Mouse (Mus musculus) lung, postnatal 0 days (tissue): ENCODE results near the gene Baz2b. TPM values are rescaled to one million over a fixed set of nuclear protein-coding genes. Genes with fewer than 3 reads are reported as not detected.
A peak's percentile ranks its signal among the peaks of the same experiment; 100 is the strongest.

Source experiments
- ATAC-seq: fragments of 200-750 bp; cut with Nextera tagmentation; 2 replicates; pipeline ENCODE4 v1.8.0; 2017; ENCODE audit warnings: moderate library complexity
- DNase-seq: peaks from one replicate; pipeline ENCODE4 v3.0.0-alpha.2; 2016; ENCODE audit warnings: low spot score
- H3K27ac ChIP-seq: fragments of 300-500 bp; sonication (generic); 2 replicates; pipeline ENCODE4 v1.5.1; 2014; ENCODE audit warnings: antibody characterized with exemption, mild to moderate bottlenecking, low read length, mixed read lengths
- H3K27me3 ChIP-seq: fragments of 300-500 bp; sonication (generic); replicated peaks from 2 replicates; pipeline ENCODE4 v1.6.1; 2014; ENCODE audit warnings: low read length, mixed read lengths; ENCODE audit not compliant: insufficient read depth
- H3K36me3 ChIP-seq: fragments of 300-500 bp; sonication (generic); 2 replicates; pipeline ENCODE4 v1.6.1; 2014; ENCODE audit warnings: low read length, mixed read lengths; ENCODE audit not compliant: insufficient read depth
- H3K4me1 ChIP-seq: fragments of 300-500 bp; sonication (generic); 2 replicates; pipeline ENCODE4 v1.6.1; 2014; ENCODE audit warnings: antibody characterized with exemption, low read depth, low read length, mixed read lengths; ENCODE audit not compliant: insufficient read depth
- H3K4me2 ChIP-seq: fragments of 300-500 bp; sonication (generic); replicated peaks from 2 replicates; pipeline ENCODE4 v1.6.1; 2014; ENCODE audit warnings: low read depth, mild to moderate bottlenecking, low read length, moderate library complexity, mixed read lengths
- H3K4me3 ChIP-seq: fragments of 300-500 bp; sonication (generic); 2 replicates; pipeline ENCODE4 v1.5.1; 2014; ENCODE audit warnings: low read depth, low read length
- H3K9ac ChIP-seq: fragments of 300-500 bp; sonication (generic); replicated peaks from 2 replicates; pipeline ENCODE4 v1.6.1; 2014; ENCODE audit warnings: low read depth, mild to moderate bottlenecking
- H3K9me3 ChIP-seq: fragments of 300-500 bp; sonication (generic); 2 replicates; pipeline ENCODE4 v1.6.1; 2016; ENCODE audit warnings: low read length, mixed read lengths
- CTCF ChIP-seq: IDR thresholded peaks from 2 replicates; pipeline ENCODE4 v1.5.1; 2016; ENCODE audit warnings: antibody characterized with exemption, mild to moderate bottlenecking
- EP300 ChIP-seq: IDR thresholded peaks from 2 replicates; pipeline ENCODE4 v1.6.1; 2016; ENCODE audit warnings: antibody characterized with exemption, mild to moderate bottlenecking, control low read depth
- WGBS: fragments of 180-500 bp; shearing (Covaris S2); extraction: QIAGEN DNeasy Blood & Tissue Kit; methylation state at CpG from one replicate; pipeline ENCODE4 v1.1.7; 2014; 5-methylcytosine and 5-hydroxymethylcytosine counted together
- polyA plus RNA-seq: library from polyadenylated mRNA; unstranded; fragments of >200 nt; fragmentation: Nextera tagmentation; extraction: Ambion mirVana; gene quantifications from 2 replicates; pipeline ENCODE4 v1.2.1, GENCODE M21; 2015

Baz2b gene
- polyA plus RNA-seq, 1 experiment from 2014 or later: 63.0 TPM

DNA sequence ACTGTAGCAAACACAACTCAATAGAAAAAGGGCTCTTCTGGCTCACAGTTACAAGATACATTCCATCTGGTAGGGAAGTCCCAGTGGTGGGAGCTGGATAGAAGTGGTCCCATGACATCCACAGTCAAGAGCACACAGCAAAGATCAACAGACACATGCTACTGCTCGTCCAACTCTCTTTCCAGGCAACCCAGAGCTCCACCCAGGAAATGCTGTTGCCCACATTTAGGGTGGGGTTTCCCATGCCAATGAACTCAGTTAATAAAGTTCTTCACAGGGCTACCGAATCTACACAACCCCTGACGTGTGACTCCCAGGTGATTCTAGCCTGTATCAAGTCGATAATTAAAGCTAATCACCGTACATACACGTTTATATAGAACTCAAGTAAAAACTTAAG lies 5.5 kb downstream of the Baz2b start:
- TF ChIP-seq EP300: no peak
- no peak for TF ChIP-seq CTCF
- WGBS: 73% methylated on average over 6 of the region's 6 CpGs
- no peak overlapping the region for H3K4me3 ChIP-seq

DNA sequence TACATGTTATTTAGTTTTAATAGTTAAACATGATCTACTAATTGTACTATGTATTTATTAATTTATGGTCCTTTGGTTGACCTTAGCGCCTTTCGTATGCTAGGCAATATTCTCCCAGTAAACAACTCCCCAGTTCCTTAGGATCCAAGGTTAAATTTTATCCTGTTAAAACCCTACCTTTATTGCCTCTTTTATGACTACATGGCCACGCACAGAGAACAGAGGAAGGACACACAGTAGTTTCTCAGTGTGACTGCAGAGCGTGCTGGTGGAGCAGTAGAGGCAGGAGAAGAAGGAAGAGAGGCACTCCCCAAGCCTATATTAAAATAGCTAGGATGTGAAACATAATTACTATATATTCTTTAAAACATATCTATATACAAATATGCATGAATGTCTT lies 5.9 kb downstream of the Baz2b start:
- WGBS: 95% methylated on average over 4 of the region's 4 CpGs
- ATAC-seq (no peak), DNase-seq (no peak)
- Histone ChIP-seq H3K4me1 (peaks cover 5% of the 10 kb centered on the region; the same call in 1 of the 2 replicates), H3K4me3 (no peak overlapping the region), H3K27ac (no peak overlapping the region), H3K36me3 (peaks cover 9% of the 10 kb centered on the region; the same call in 1 of the 2 replicates), H3K9ac (no peak overlapping the region), H3K9me3 (no peaks in the 10 kb centered on the region), H3K4me2 (no peak overlapping the region), H3K27me3 (no peaks in the 10 kb centered on the region)
- no peak for TF ChIP-seq EP300
- TF ChIP-seq CTCF: no peak

More for the DNA sequence above, 5.5 kb downstream of the Baz2b start:
- Histone ChIP-seq H3K9me3 (no peaks in the 10 kb centered on the region), H3K36me3 (peaks cover 9% of the 10 kb centered on the region; the same call in 1 of the 2 replicates), H3K27me3 (no peaks in the 10 kb centered on the region), H3K9ac (no peak overlapping the region), H3K4me1 (peaks cover 5% of the 10 kb centered on the region; the same call in 1 of the 2 replicates), H3K27ac (no peak overlapping the region), H3K4me2 (no peak overlapping the region)
- ATAC-seq: no peak; the same call in 1 of the 2 replicates
- DNase-seq: no peak

DNA sequence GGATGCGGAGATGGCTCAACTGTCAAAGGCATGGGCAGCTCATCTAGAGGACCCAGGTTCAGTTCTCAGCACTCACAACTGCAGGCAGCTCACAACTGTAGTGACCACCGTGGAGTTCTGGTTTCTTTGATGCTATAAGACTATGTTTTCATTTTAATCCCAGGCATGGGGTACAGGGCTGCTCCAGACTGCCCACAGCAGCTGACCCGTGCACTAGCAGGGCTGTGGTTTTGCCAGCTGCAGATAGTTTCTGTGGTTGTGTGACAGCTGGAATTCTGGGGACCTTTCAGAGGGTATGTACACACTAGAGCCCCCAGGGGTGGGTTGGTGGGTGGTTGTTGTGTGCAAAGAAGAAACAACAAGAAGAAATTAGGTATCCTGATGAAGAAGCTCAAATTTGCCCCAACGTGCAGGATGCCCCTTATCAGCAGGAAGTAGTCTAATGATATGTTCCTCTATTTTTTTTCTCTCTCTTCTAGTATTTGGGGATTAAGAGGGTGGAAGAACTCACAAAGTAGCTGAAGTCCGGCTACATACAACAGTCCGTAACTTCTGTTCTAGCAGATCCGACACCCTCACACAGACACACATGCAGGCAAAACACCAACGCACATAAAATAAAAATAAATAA lies 6.6 kb downstream of the Baz2b start:
- DNase-seq: no peak
- no peaks in the 10 kb centered on the region for H3K27me3 ChIP-seq
- no peak overlapping the region for H3K27ac ChIP-seq
- peaks cover 2% of the 10 kb centered on the region; the same call in 1 of the 2 replicates for H3K4me1 ChIP-seq
- TF ChIP-seq EP300: no peak
- no peak for TF ChIP-seq CTCF
- H3K36me3 ChIP-seq: peaks cover 9% of the 10 kb centered on the region; the same call in 1 of the 2 replicates
- no peak overlapping the region for H3K4me2 ChIP-seq
- no peak overlapping the region for H3K4me3 ChIP-seq
- no peaks in the 10 kb centered on the region for H3K9me3 ChIP-seq
- H3K9ac ChIP-seq: no peak overlapping the region
- 83% methylated on average over 8 of the region's 8 CpGs for WGBS
- ATAC-seq: no peak

DNA sequence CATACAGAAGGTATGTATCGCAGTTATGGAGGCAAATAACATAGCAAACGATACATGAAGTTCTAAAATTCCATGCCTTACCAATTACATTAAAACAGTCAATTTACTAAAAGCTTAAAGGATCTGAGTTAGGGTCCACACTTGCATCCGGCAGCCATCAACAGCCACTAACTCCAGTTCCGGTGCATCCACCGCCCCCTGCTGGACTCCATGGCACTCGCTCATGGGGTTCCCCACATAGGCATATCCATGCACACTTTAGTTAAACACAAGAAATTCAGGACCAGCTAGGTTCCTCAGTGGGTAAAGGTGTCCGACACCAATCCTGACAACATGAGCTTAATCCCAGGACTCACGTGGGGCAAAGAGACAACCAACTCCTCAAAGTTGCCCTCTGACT lies 9.0 kb downstream of the Baz2b start:
- H3K9me3 ChIP-seq: no peaks in the 10 kb centered on the region
- DNase-seq (peak; percentile 52), ATAC-seq (no peak)
- WGBS: 56% methylated on average over 8 of the region's 8 CpGs
- no peak overlapping the region for H3K27ac ChIP-seq
- H3K4me3 ChIP-seq: no peak overlapping the region
- H3K4me1 ChIP-seq: no peaks in the 10 kb centered on the region
- no peak overlapping the region for H3K9ac ChIP-seq
- no peaks in the 10 kb centered on the region for H3K27me3 ChIP-seq
- TF ChIP-seq CTCF: peak; percentile 83
- TF ChIP-seq EP300: no peak
- no peak overlapping the region for H3K4me2 ChIP-seq
- peaks cover 9% of the 10 kb centered on the region; the same call in 1 of the 2 replicates for H3K36me3 ChIP-seq

DNA sequence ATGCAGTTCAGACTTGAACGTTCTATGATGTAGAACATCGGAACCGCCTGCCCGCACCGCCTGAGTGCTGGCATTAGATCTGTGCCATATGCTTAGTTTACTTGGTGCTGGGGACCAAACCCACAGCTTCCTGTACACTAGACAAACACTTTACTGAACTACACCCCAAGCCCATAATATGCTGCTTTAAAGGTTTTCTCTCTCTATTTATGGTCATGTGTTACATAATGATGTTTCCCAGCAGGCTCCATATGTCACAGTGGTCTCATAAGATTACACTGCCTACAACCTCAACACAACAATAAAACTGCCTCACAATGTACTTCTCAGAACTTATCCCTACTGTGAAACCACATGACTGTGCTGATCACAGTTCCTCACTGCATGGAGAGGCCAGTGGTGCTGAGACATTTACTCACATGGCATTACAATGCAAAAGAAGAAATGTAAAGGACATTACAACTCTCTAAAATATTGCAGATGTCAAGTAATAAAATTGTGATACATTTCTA lies 9.5 kb downstream of the Baz2b start:
- H3K9me3 ChIP-seq: no peaks in the 10 kb centered on the region
- H3K4me2 ChIP-seq: no peak overlapping the region
- no peak overlapping the region for H3K4me3 ChIP-seq
- 91% methylated on average over 5 of the region's 5 CpGs for WGBS
- TF ChIP-seq CTCF (no peak), EP300 (no peak)
- DNase-seq (no peak), ATAC-seq (no peak)
- H3K36me3 ChIP-seq: peaks cover 4% of the 10 kb centered on the region; the same call in 1 of the 2 replicates
- H3K4me1 ChIP-seq: no peaks in the 10 kb centered on the region
- H3K27ac ChIP-seq: no peak overlapping the region
- no peaks in the 10 kb centered on the region for H3K27me3 ChIP-seq
- no peak overlapping the region for H3K9ac ChIP-seq

DNA sequence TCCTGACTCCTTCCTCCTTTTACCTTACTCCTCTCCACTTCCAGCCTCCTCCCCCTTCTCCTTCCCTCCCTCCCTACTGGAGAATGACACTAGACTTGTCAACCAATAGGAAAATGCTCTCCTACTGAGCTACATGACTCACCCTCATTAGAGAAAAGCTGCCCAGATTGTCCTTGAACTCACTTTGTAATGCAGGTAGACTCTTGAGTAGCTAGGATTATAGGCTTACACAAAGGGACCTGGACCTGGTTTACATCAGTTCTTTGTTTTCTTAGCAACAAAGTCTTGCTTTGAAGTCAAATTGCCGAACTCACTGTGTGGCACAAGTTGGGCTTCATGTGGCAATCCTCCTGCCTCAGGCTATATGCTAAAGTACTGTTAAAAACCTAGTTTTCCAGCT lies 12.8 kb downstream of the Baz2b start:
- no peaks in the 10 kb centered on the region for H3K9me3 ChIP-seq
- no peaks in the 10 kb centered on the region for H3K27me3 ChIP-seq
- H3K36me3 ChIP-seq: no peaks in the 10 kb centered on the region
- TF ChIP-seq EP300 (no peak), CTCF (no peak)
- ATAC-seq (no peak), DNase-seq (no peak)
- no peak overlapping the region for H3K4me2 ChIP-seq
- WGBS: 78% methylated on average over 1 of the region's 1 CpGs
- H3K4me1 ChIP-seq: no peaks in the 10 kb centered on the region
- no peak overlapping the region for H3K9ac ChIP-seq
- no peak overlapping the region for H3K27ac ChIP-seq
- H3K4me3 ChIP-seq: no peak overlapping the region
